Mouse (Mus musculus): Measurements from ENCODE around the gene Crtam. TPM values are rescaled to one million over a fixed set of nuclear protein-coding genes. Genes with fewer than 3 reads are reported as not detected.

Crtam gene
- polyA plus RNA-seq, 2 experiments from 2014 or later: 1.2 to 2.7 TPM

- ATAC-seq: no peak
Measured at GRCm38 (mm10) chr9:41007785-41008184, 3.4 kb upstream of the Crtam start.

- ATAC-seq: peak; percentile 94
Measured at GRCm38 (mm10) chr9:40997116-40997779, 7.2 kb downstream of the Crtam start.

GRCm38 (mm10) chr9:40994075-40994474 lies 10.4 kb downstream of the Crtam start:
- ATAC-seq: peak; percentile 12

GRCm38 (mm10) chr9:40991511-40991910 lies 12.9 kb downstream of the Crtam start:
- no peak for ATAC-seq

- peak; percentile 32 for ATAC-seq
Measured at GRCm38 (mm10) chr9:40989940-40990588, 14.4 kb downstream of the Crtam start.

GRCm38 (mm10) chr9:40984313-40984712 lies 20.1 kb downstream of the Crtam start:
- no peak for ATAC-seq

- no peak for ATAC-seq
Measured at GRCm38 (mm10) chr9:40983758-40984157, 20.7 kb downstream of the Crtam start.

GRCm38 (mm10) chr9:40982480-40982879 lies 21.9 kb downstream of the Crtam start:
- no peak for ATAC-seq

GRCm38 (mm10) chr9:40974042-40974801 lies 30.2 kb downstream of the Crtam start:
- no peak for ATAC-seq

- no peak for ATAC-seq
Measured at GRCm38 (mm10) chr9:40964418-40964714, 40.1 kb downstream of the Crtam start.

- no peak for ATAC-seq
Measured at GRCm38 (mm10) chr9:40963586-40964417, 40.6 kb downstream of the Crtam start, which contains the start of gene Jhy. TSS of gene Jhy (minus strand) at chr9:40964118.

- ATAC-seq: no peak
Measured at GRCm38 (mm10) chr9:40961401-40961800, 43.0 kb downstream of the Crtam start.

- ATAC-seq: no peak
Measured at GRCm38 (mm10) chr9:40949039-40949615, 55.3 kb downstream of the Crtam start.

GRCm38 (mm10) chr9:40948473-40948872 lies 56.0 kb downstream of the Crtam start:
- ATAC-seq: no peak

GRCm38 (mm10) chr9:40947131-40947530 lies 57.3 kb downstream of the Crtam start:
- ATAC-seq: no peak

- no peak for ATAC-seq
Measured at GRCm38 (mm10) chr9:40937425-40937824, 67.0 kb downstream of the Crtam start.

- no peak for ATAC-seq
Measured at GRCm38 (mm10) chr9:40933323-40933722, 71.1 kb downstream of the Crtam start.

GRCm38 (mm10) chr9:40927351-40927980 lies 77.0 kb downstream of the Crtam start:
- ATAC-seq: no peak

Measured in activated CD4-positive, CD25-positive, alpha-beta regulatory T cell, adult 4 months (primary cell).